Mouse (Mus musculus) adrenal gland, postnatal 14 days (tissue): ENCODE measurements around the gene Taf13. TPM values are rescaled to one million over a fixed set of nuclear protein-coding genes. Genes with fewer than 3 reads are reported as not detected.

Source experiments
- DNase-seq: peaks from one replicate; pipeline ENCODE4 v3.0.0; 2021; ENCODE audit warnings: mixed read lengths
- microRNA-seq, 2 experiments: library from miRNA; unstranded; fragments of <30 nt; microRNA quantifications; one replicate each; pipeline ENCODE4 v1.2.0; 2021
- total RNA-seq: library from RNA; stranded (reverse); gene quantifications from 2 replicates; pipeline ENCODE4 v1.2.3, GENCODE M21; 2021

Taf13 gene
- total RNA-seq, 1 experiment from 2014 or later: 29.5 TPM

GRCm38 (mm10) chr3:108572309-108573010 is 962 bp downstream of the Taf13 start:
- no peak for DNase-seq

- DNase-seq: no peak
These were observed 2.5 kb downstream of the Taf13 start for GRCm38 (mm10) chr3:108574018-108574417.

- DNase-seq: no peak
These were observed 13.1 kb downstream of the Taf13 start for GRCm38 (mm10) chr3:108584580-108584979.

GRCm38 (mm10) chr3:108588446-108588845 is 16.9 kb downstream of the Taf13 start:
- no peak for DNase-seq

- DNase-seq: peak; percentile 99
These were observed 19.5 kb downstream of the Taf13 start, which contains the start of gene Wdr47 for GRCm38 (mm10) chr3:108590786-108591529. Gene Wdr47, plus strand, starts transcription at chr3:108591279.

- DNase-seq: peak; percentile 36
These were observed 20.3 kb downstream of the Taf13 start for GRCm38 (mm10) chr3:108591530-108592522.

- no peak for DNase-seq
These were observed 37.4 kb downstream of the Taf13 start for GRCm38 (mm10) chr3:108608906-108609305.

Small RNA genes within 50 kb of the gene (microRNA-seq; reads per million reads assigned to microRNA genes)
- 0 reads per million in 2 experiments for gene Gm22860

Other genes starting within 250 kb of the Taf13 start
- not detected in 2 replicates for gene Mybphl, start 206.8 kb upstream of the Taf13 start, total RNA-seq
- gene Psrc1, start 187.9 kb upstream of the Taf13 start, total RNA-seq: 4.1 and 5.3 TPM in 2 replicates
- 8.7 and 11.0 TPM in 2 replicates for gene Celsr2, start 156.1 kb upstream of the Taf13 start, total RNA-seq
- 144 and 167 TPM in 2 replicates for gene Sars, start 126.5 kb upstream of the Taf13 start, total RNA-seq
- not detected in 2 replicates for gene 1700013F07Rik, start 37.5 kb upstream of the Taf13 start, total RNA-seq
- gene 5330417C22Rik, start 35.2 kb upstream of the Taf13 start, total RNA-seq: 1.5 and 4.7 TPM in 2 replicates
- gene Tmem167b, start 9.2 kb upstream of the Taf13 start, total RNA-seq: 41.3 and 43.1 TPM in 2 replicates
- 6.2 and 8.0 TPM in 2 replicates for gene Wdr47, start 19.6 kb downstream of the Taf13 start, total RNA-seq
- 32.1 and 34.4 TPM in 2 replicates for gene Clcc1, start 82.2 kb downstream of the Taf13 start, total RNA-seq
- 10.1 and 13.8 TPM in 2 replicates for gene Gpsm2, start 150.6 kb downstream of the Taf13 start, total RNA-seq
- gene Aknad1, start 168.0 kb downstream of the Taf13 start, total RNA-seq: not detected in 2 replicates